Mouse (Mus musculus) embryonic stem cell, embryonic (primary cell): ENCODE measurements around the gene Dhx38.

Source experiments
- CTCF ChIA-PET, 4 experiments: fragments of 300-600 bp in 2 of 4; fragments of 350-600 bp in 2 of 4; sonication (Branson Sonifier 250); formaldehyde crosslinking; loops; one replicate each; lab custom pipeline; 2022; ENCODE audit warnings: inconsistent platforms in 2 of 4; lab: Charles Lee
- POLR2A ChIA-PET, 4 experiments: fragments of 300-600 bp in 2 of 4; fragments of 350-600 bp in 2 of 4; sonication (Branson Sonifier 250); formaldehyde crosslinking; loops; one replicate each; lab custom pipeline; 2022; ENCODE audit warnings: antibody characterized with exemption in 4 of 4, inconsistent platforms in 1 of 4; lab: Charles Lee

Gene Dhx38

DNA sequence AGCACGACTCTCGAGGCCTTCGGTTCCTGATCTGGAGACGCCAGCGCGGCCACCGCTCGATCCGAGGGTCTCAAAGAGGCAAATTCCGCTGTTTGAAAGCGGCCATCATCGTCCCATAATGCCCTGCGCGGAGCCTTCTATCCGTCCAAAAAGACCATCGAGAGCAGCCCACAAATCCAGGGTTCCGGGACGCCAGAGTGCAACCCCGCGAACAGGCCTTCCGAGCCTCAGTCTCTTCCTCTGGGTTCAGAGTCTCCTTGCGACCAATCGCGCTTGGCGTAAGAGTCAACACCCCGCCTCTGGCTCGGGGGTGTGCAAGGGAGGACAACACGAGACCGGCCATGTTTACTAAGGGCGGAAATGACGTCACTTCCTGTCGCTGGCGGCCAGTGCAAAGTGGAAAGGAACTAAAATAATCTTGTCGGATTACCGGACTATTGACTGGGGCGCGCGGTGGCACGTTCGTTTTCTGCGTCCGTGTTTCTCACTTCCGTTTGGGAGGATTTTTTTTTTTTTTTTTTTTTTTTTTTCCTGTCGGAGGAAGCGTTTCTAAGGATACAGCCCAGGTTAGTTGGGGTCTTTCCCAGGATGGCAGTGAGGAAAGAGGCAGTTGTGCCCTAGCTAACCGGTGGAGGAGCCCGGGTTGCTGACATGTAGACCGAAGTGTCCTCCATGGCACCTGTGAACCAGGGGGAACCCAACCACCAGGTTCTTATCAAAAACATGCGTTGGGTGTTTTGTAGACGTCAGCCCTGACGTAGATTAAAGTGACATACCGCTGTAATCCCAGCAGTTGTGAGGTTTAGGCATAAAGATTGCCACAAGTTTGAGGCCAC is at the start of gene Dhx38, which contains the start of gene Txnl4b:
Dhx38 (minus strand) TSS at position 364 of the 836 bp plus-strand sequence.
Txnl4b (plus strand) TSS at position 395 of the 836 bp plus-strand sequence.
- ChIA-PET CTCF (interaction anchor here in 3 of 4 experiments (0.5 to 1.8 kb wide), 3 partner anchors 30 to 548 kb away, joined by 3 to 4 read pairs (median 4); no protein-coding TSS in a partner anchor), POLR2A (interaction anchor here in 2 of 4 experiments (0.7 to 1.5 kb wide), 9 partner anchors 10 to 1625 kb away, joined by 3 to 6 read pairs (median 4); partner anchors contain the start of gene Dhodh (in 1 of the 2))

DNA sequence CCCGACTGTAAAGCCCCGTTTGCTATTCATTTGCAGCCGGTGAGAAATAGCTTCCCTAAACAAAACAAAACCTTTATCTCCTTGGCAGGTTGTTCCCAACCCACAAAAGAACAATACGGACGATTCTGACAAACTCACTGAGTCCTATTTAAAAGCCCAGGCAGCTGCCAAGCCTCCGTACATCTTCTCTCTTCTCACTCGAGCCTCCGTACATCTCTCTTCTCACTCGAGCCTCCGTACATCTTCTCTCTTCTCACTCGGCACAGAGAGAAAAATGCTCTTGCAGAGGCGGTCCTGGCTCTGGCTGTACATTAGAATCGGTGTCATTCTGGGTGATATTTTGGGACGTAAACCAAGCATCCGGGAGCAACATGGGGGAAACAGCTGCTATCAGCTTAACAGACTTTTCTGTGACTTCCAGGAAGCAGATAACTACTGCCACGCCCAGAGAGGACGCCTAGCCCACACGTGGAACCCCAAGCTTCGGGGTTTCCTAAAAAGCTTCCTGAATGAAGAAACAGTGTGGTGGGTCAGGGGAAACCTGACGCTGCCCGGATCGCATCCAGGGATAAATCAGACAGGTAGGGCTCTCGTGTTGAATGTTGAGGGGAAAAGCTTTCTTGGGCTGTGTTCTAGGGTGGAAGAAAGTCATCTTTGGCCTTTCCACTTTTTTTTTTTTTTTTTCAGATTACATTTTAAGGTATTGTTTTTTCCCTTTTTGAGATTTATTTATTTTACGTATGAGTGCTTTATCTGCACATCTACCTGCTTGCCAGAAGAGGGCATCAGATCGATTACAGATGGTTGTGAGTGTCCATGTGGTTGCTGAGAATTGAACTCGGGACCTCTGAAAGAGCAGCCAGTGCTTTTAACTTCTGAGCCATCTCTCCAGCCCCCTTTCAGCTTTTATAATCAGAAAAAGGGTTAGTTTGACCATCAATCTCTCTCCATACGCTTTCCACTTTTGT is 48.9 kb upstream of the Dhx38 start, which contains the start of gene Pkd1l3:
Pkd1l3 (plus strand) TSS at position 275 of the 968 bp plus-strand sequence.
- ChIA-PET CTCF (interaction anchor here (0.5 to 1.0 kb wide), 12 partner anchors 9 to 1414 kb away, joined by 3 to 5 read pairs (median 3); no protein-coding TSS in a partner anchor), POLR2A (interaction anchor here in 3 of 4 experiments (0.6 to 2.0 kb wide), 6 partner anchors 9 to 1472 kb away, joined by 3 to 5 read pairs (median 3); partner anchors contain the start of gene Zfp821 (in 1 of the 3))

DNA sequence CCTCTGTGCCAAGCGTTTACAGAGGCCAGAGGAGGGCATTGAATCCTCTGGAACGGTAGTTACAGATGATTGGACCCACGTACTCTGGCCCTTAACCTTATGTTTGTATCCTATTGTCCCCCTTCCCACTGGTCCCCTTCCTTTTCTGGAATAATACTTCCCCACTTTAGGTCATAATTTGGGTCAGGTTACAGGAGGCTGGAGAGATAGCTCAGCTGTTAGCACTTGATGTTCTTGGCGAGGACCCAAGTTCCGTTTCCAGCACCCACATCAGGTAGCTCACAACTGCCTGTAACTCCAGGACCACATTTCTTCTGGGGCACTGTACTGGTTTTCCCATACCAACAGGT is 43.5 kb upstream of the Dhx38 start:
- POLR2A ChIA-PET, result interaction anchor here in 3 of 4 experiments (0.5 to 1.3 kb wide), 7 partner anchors 36 to 170 kb away, joined by 3 to 6 read pairs (median 3); partner anchors contain the start of gene Ap1g1 (in 1 of the 3)
- CTCF ChIA-PET, result interaction anchor here in 1 of 4 experiments (1.2 kb wide), 1 partner anchor 13 kb away, joined by 4 read pairs; no protein-coding TSS in a partner anchor

DNA sequence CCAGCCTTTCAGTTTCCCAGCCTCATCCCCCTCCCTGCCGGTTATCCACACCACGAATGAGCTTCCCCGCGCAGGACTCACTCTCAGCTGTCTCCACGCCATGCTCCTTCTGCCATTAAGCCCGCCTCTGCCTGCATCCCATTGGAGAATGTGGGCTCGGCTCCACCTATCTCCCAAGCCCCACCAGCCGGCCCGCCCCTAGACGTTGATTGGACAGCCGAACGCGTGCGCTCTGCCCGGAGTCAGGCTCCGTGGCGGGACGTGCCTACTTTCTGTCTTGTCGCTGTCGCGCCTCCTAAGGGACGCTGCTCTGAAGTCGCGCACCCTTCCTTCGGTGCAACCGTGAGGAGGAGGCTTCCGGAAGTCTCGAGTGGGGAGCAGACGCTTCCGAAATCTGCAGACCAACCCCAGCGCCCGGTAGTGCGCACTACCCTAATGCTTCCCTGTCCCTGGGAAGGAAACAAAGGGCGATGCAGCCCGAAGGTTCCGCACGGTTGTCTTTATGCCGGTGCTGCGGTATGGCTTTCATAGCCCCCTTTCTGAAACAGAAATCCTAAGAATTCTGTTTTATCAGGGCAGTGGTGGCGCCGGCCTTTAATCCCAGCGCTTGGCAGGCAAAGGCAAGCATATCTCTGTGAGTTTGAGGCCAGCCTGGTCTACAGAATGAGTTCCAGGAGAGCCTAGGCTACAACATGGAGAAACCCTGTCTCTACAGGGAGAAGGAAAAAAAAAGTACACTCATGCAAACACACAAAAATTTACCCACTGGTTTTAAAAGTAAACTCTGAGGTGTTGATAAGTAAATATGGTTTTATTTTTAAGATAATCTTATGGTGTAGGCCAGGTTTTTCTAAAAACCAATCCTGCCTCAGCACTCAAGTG is 42.9 kb upstream of the Dhx38 start, which contains the start of gene Dhodh:
Dhodh (minus strand) TSS at position 403 of the 882 bp plus-strand sequence.
- POLR2A ChIA-PET, result interaction anchor here (0.5 to 2.7 kb wide), 51 partner anchors 8 to 709 kb away, joined by 3 to 19 read pairs (median 4); partner anchors contain the start of genes Ap1g1 (in 3 of the 4), Zfp821 (in 2 of the 4) and Ist1 (in 1 of the 4)

DNA sequence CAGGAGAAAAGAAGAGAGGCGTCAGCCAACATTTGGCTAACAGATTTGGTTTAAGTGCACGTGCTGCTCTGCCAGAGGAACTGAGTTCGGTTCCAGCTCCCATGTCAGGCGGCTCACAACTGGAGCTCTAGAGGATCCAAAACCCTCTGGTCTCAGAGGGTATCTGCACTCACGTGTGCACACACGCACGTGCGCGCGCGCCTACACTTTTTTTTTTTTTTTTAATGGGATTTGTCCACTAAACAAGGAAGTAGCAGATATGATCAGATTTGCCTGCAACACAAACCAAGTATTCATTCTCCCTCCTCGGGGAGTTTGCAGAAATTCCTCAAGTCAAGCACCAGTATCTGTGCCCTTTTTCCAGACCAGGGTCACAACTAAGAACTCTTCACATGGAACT is 42.0 kb upstream of the Dhx38 start:
- ChIA-PET POLR2A (interaction anchor here (0.6 to 2.7 kb wide), 46 partner anchors 8 to 350 kb away, joined by 3 to 19 read pairs (median 4); partner anchors contain the start of genes Ap1g1 (in 3 of the 4), Zfp821 (in 2 of the 4) and Ist1 (in 1 of the 4)), CTCF (interaction anchor here in 3 of 4 experiments (0.6 to 1.8 kb wide), 7 partner anchors 10 to 1441 kb away, joined by 3 to 10 read pairs (median 4); no protein-coding TSS in a partner anchor)

More for the DNA sequence above, 42.9 kb upstream of the Dhx38 start, which contains the start of gene Dhodh:
- CTCF ChIA-PET, result interaction anchor here in 3 of 4 experiments (0.6 to 1.8 kb wide), 7 partner anchors 12 to 1442 kb away, joined by 3 to 10 read pairs (median 4); no protein-coding TSS in a partner anchor

DNA sequence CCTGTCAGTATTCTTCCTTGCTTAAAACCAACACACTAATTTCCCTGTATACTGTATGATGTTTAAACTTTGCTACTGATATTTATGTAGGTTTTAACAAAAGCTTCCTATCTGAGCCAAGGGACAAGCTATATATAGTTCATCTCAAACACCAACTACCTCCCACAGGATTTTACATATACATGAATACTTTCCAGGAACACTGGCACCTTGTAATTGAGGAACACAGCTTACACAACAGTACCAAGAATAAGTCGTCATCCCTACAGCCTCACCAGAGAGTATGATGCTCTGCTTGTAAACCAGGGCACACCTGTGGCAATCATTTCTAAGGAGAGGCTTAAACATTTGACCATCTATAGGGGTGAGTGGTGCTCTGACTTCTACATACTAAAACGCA is 41.1 kb upstream of the Dhx38 start:
- CTCF ChIA-PET, result interaction anchor here (1.0 to 1.8 kb wide), 5 partner anchors 11 to 13 kb away, joined by 3 to 10 read pairs (median 4); no protein-coding TSS in a partner anchor
- POLR2A ChIA-PET, result interaction anchor here in 3 of 4 experiments (1.4 to 2.7 kb wide), 10 partner anchors 8 to 172 kb away, joined by 3 to 12 read pairs (median 6); partner anchors contain the start of genes Zfp821 (in 2 of the 3) and Pkd1l3 (in 1 of the 3)

DNA sequence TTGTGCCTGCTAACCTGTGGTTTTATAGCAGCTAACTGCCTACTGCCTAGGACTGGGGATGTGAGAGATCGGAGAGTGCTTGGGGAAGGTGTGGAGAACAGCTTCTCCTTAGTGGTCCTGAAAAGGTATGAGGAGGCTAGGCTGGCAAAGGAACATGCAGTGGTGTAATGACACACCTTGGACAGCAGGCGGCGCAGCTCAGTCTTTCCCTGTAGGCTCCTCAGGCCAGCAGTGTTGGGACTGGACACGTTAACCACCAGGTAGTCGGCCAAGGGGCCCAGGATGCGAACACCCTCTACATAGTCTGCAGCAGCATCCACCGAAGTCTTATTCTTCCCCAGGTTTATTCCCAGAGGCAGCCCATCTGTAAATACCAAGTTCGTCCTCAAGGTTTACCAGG is 30.2 kb upstream of the Dhx38 start:
- CTCF ChIA-PET, result interaction anchor here (0.6 to 2.0 kb wide), 34 partner anchors 8 to 1891 kb away, joined by 3 to 10 read pairs (median 4); partner anchors contain the start of genes Dhodh (in 2 of the 4), Dhx38 (in 1 of the 4), Pkd1l3 (in 1 of the 4) and Txnl4b (in 1 of the 4)
- POLR2A ChIA-PET, result interaction anchor here in 3 of 4 experiments (1.0 to 2.2 kb wide), 5 partner anchors 10 to 16 kb away, joined by 3 to 19 read pairs (median 6); partner anchors contain the start of gene Dhodh (in 3 of the 3)

DNA sequence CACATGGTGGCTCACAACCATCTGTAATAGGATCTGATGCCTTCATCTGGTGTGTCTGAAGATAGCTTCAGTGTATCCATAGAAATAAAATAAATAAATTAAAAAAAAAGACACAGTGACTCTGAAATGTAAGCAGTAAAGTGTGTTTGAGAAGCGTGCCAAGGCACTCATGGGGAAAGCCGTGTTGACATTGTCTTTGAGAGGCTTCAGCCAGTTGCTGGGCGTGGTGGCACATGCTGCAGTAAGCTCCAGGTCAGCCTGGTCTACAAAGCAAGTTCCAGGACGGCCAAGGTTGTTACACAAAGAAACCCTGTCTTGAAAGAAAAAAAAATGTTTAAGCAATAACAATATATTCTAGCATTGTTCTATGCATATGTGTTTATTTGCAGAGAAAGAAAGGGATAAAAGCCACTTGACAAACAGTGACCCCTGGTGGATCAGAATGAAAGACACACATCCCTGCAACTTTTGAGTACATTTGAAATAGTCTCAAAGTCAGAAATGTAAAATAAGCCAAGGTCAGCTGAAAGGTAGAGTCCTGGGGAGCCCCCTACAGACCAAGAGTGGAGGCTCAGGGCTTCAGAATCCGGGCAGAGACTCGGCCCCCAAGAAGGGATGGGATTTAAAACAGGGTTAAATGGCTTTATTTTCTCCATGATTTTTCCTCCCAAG is 27.6 kb upstream of the Dhx38 start:
- CTCF ChIA-PET, result interaction anchor here in 3 of 4 experiments (0.5 to 1.5 kb wide), 11 partner anchors 11 to 1607 kb away, joined by 3 to 5 read pairs (median 3); partner anchors contain the start of gene Hp (in 1 of the 3)

DNA sequence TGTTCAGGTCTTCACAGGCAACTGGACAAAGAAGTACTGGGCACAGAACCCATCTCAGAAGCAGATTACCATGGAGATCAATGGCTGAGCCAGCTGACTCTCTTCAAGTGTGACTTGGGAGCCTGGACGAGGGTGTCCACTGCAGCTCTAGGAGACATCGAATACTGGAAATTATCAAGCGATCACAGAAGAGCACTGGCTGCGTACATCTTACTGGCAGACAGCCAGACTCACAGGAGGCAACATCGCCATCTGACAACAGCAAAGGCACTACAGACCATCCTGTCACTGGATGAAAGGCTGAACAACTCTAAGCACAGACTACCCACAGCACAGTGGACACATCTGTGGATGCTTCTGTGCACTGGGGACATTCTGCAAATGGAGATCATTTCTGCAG is 26.5 kb upstream of the Dhx38 start:
- POLR2A ChIA-PET, result interaction anchor here in 3 of 4 experiments (1.0 to 1.6 kb wide), 3 partner anchors 8 to 16 kb away, joined by 3 to 7 read pairs (median 4); partner anchors contain the start of gene Dhodh (in 1 of the 3)
- CTCF ChIA-PET, result interaction anchor here in 1 of 4 experiments (1.0 to 1.4 kb wide), 2 partner anchors 24 to 40 kb away, joined by 3 to 5 read pairs; no protein-coding TSS in a partner anchor

More for the DNA sequence above, 27.6 kb upstream of the Dhx38 start:
- POLR2A ChIA-PET, result interaction anchor here in 1 of 4 experiments (0.6 kb wide), 1 partner anchor 13 kb away, joined by 3 read pairs; no protein-coding TSS in a partner anchor

DNA sequence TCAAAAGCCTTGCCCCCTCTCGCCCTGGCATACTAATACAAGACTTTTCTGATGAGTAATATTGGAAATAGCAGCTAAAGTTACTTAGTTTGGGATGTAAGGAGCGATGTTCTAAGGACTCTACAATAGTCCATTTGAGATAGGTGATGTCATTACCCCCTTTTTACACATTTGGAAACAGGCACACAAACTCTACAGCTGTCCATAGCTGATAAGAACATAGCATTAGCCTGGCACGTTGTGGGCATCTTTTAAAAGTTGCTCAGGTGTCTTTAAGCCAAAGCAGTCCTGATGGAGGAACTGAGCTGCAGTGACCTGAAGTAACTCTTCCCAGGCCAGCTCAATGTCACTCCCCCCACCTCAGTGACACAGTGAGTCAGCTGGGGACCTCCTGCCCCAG is 25.7 kb upstream of the Dhx38 start:
- CTCF ChIA-PET, result interaction anchor here in 1 of 4 experiments (1.0 to 1.4 kb wide), 2 partner anchors 23 to 39 kb away, joined by 3 to 5 read pairs; no protein-coding TSS in a partner anchor

DNA sequence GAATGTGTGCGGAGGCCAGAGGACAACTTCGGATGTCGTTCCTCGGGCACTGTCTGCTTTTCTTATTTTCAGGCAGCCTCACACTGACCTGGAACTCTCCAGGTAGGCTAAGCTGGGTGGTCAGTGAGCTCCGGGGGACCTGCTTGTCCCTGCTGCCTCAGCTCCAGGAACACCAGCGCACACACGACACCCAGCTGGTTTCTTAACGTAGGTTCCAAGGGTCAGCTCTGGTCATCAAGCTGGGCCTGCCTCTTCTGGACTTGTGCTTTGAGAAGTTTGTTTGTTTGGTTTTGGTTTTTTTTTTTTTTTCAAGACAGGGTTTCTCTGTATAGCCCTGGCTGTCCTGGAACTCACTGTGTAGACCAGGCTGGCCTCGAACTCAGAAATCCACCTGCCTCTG is 25.2 kb upstream of the Dhx38 start:
- ChIA-PET CTCF (interaction anchor here in 3 of 4 experiments (0.6 to 1.4 kb wide), 3 partner anchors 23 to 54 kb away, joined by 4 to 5 read pairs (median 4); no protein-coding TSS in a partner anchor), POLR2A (interaction anchor here (0.7 to 1.6 kb wide), 7 partner anchors 9 to 187 kb away, joined by 3 to 7 read pairs (median 4); partner anchors contain the start of genes Dhodh (in 2 of the 4) and Ap1g1 (in 1 of the 4))

More for the DNA sequence above, 25.7 kb upstream of the Dhx38 start:
- POLR2A ChIA-PET, result interaction anchor here in 3 of 4 experiments (1.0 to 1.6 kb wide), 6 partner anchors 9 to 187 kb away, joined by 3 to 7 read pairs (median 4); partner anchors contain the start of genes Dhodh (in 2 of the 3) and Ap1g1 (in 1 of the 3)

DNA sequence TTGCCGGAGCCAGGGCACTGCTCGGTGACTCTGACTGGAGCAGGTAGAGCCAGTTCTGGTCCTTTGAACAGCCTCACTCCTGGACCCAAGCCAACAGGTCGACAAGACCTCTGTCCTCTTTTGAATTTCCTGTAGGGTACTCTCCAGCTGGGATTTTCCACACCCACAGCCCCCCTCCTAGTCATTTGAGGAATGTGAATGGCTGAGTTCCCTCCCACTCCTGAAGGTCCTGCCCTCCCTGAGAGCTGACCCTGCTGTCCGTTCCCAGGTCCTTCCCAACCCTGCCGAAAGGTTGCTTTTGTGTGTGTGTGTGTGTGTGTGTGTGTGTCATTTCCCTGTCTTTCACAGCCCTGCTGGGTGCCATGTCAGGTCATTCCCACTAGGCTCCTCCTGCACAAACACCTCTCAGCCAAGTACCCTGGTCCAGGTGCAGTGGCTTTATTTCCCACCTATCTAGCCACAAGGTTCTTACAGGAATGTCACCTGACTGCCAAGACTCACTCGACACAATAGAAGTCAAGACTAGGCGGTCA is 21.4 kb upstream of the Dhx38 start:
- CTCF ChIA-PET, result interaction anchor here in 2 of 4 experiments (1.0 to 1.6 kb wide), 2 partner anchors 9 kb away, joined by 3 to 6 read pairs; no protein-coding TSS in a partner anchor
- POLR2A ChIA-PET, result interaction anchor here in 3 of 4 experiments (0.6 to 1.9 kb wide), 3 partner anchors 10 to 21 kb away, joined by 3 to 11 read pairs (median 3); partner anchors contain the start of gene Dhodh (in 1 of the 3)

DNA sequence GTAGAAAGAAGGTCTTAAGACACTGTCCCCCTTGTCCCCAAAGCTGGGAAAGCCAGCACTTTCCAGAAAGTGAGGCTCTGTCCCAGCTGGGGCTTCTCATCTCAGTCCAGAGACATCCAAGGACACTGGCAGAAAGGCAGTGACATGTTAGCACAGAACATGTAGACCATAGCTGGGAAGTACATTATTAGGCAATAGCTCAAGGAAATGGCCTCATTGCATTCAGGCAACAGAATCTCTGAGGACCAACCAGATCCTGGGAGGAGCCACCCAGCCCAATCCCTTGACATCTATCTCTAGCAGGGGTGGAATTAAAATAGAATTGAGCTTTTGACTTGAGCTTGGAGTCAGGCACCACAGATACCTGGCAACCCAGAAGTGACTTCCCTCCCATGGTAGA is 20.0 kb upstream of the Dhx38 start:
- POLR2A ChIA-PET, result interaction anchor here in 2 of 4 experiments (0.7 to 1.2 kb wide), 2 partner anchors 22 kb away, joined by 3 to 4 read pairs; partner anchors contain the start of gene Dhodh (in 1 of the 2)
- CTCF ChIA-PET, result interaction anchor here in 2 of 4 experiments (0.6 to 1.3 kb wide), 2 partner anchors 10 to 113 kb away, joined by 3 to 5 read pairs; no protein-coding TSS in a partner anchor

DNA sequence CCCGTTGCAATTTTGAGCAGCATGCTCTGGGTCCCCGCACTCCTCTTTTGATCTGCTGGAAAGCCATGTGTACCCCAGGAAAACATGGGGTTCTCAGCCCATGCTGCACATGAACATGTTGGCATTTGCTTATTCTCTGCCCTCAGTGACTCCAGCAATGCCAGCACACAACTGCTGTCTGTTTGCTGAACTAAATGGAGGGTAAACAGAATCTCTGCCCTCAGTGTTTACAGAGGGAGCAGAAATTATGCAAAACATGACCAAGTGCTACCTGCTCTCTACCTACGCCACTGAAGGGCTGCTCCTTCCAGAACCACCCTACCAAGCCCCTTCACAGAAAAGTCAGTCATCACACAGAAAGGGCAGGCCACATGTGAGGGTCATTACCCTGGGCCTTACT is 19.2 kb upstream of the Dhx38 start:
- CTCF ChIA-PET, result interaction anchor here in 1 of 4 experiments (1.3 kb wide), 1 partner anchor 11 kb away, joined by 5 read pairs; no protein-coding TSS in a partner anchor

More for the DNA sequence above, 19.2 kb upstream of the Dhx38 start:
- POLR2A ChIA-PET, result no interaction called here
